Mouse (Mus musculus) c-Kit-positive CD71-negative TER-119-negative erythroid progenitor cells, embryonic 14.5 days (primary cell): ENCODE data around the gene Cdkal1.
A peak's percentile ranks its signal among the peaks of the same experiment; 100 is the strongest.

ENCODE experiments used
- DNase-seq: peaks from one replicate; pipeline ENCODE4 v3.0.0-alpha.2; 2013; ENCODE audit warnings: low read depth

The Cdkal1 gene

GRCm38 (mm10) chr13:29627438-29628124, 227.9 kb downstream of the Cdkal1 start:
- no peak for DNase-seq

GRCm38 (mm10) chr13:29624929-29625328, 230.5 kb downstream of the Cdkal1 start:
- DNase-seq = no peak

GRCm38 (mm10) chr13:29623636-29624239, 231.7 kb downstream of the Cdkal1 start:
- no peak for DNase-seq

GRCm38 (mm10) chr13:29621881-29622280, 233.6 kb downstream of the Cdkal1 start:
- no peak for DNase-seq

- DNase-seq = no peak
These were observed 234.1 kb downstream of the Cdkal1 start for GRCm38 (mm10) chr13:29621363-29621762.

- no peak for DNase-seq
These were observed 234.6 kb downstream of the Cdkal1 start for GRCm38 (mm10) chr13:29620826-29621225.

- DNase-seq = no peak
These were observed 238.8 kb downstream of the Cdkal1 start for GRCm38 (mm10) chr13:29616654-29617171.

GRCm38 (mm10) chr13:29615987-29616386, 239.5 kb downstream of the Cdkal1 start:
- DNase-seq = no peak

GRCm38 (mm10) chr13:29615081-29615480, 240.4 kb downstream of the Cdkal1 start:
- DNase-seq = no peak

- no peak for DNase-seq
These were observed 245.2 kb downstream of the Cdkal1 start for GRCm38 (mm10) chr13:29610051-29610931.

- DNase-seq = no peak
These were observed 246.0 kb downstream of the Cdkal1 start for GRCm38 (mm10) chr13:29609441-29609840.

GRCm38 (mm10) chr13:29604241-29604640, 251.2 kb downstream of the Cdkal1 start:
- peak; percentile 14 for DNase-seq

GRCm38 (mm10) chr13:29603597-29603996, 251.9 kb downstream of the Cdkal1 start:
- no peak for DNase-seq

GRCm38 (mm10) chr13:29601033-29601432, 254.4 kb downstream of the Cdkal1 start:
- no peak for DNase-seq

- DNase-seq = no peak
These were observed 255.8 kb downstream of the Cdkal1 start for GRCm38 (mm10) chr13:29599646-29600045.

GRCm38 (mm10) chr13:29596735-29597134, 258.7 kb downstream of the Cdkal1 start:
- DNase-seq = no peak

- no peak for DNase-seq
These were observed 262.4 kb downstream of the Cdkal1 start for GRCm38 (mm10) chr13:29593096-29593495.

GRCm38 (mm10) chr13:29590685-29591084, 264.8 kb downstream of the Cdkal1 start:
- no peak for DNase-seq

- no peak for DNase-seq
These were observed 265.3 kb downstream of the Cdkal1 start for GRCm38 (mm10) chr13:29590164-29590563.

- DNase-seq = no peak
These were observed 266.8 kb downstream of the Cdkal1 start for GRCm38 (mm10) chr13:29588693-29589092.

- no peak for DNase-seq
These were observed 273.4 kb downstream of the Cdkal1 start for GRCm38 (mm10) chr13:29581762-29582700.
